Mouse (Mus musculus): ENCODE measurements around the gene Pir.

GRCm38 (mm10) chrX:164406133-164407022 lies 137.2 kb downstream of the Pir start:
- TF ChIP-seq CTCF (IDR thresholded peaks at IDR 0.05; ENCODE audit: extremely low read depth, insufficient read depth, insufficient read length, insufficient replicate concordance) (no peak), POLR2A (IDR thresholded peaks at IDR 0.05; ENCODE audit: low read depth, low read length) (no peak)

All from spleen, adult 2 months (tissue).